Mouse (Mus musculus) erythroblast, embryonic 14.5 days (primary cell): ENCODE data around the gene Prdm16. TPM values are rescaled to one million over a fixed set of nuclear protein-coding genes. Genes with fewer than 3 reads are reported as not detected.

ENCODE experiments used
- H3K27me3 ChIP-seq: 2 replicates; pipeline ENCODE4 v1.6.1; 2012; ENCODE audit warnings: inconsistent platforms; ENCODE audit not compliant: control insufficient read depth
- H3K36me3 ChIP-seq: 2 replicates; pipeline ENCODE4 v1.6.1; 2012; ENCODE audit warnings: mild to moderate bottlenecking, inconsistent platforms; ENCODE audit not compliant: control insufficient read depth
- H3K4me1 ChIP-seq: 2 replicates; pipeline ENCODE4 v1.6.1; 2012; ENCODE audit warnings: inconsistent platforms; ENCODE audit not compliant: control insufficient read depth
- H3K4me3 ChIP-seq: replicated peaks from 2 replicates; pipeline ENCODE3; 2012; ENCODE audit warnings: moderate library complexity, mild to moderate bottlenecking, inconsistent platforms
- H3K9me3 ChIP-seq: 2 replicates; pipeline ENCODE4 v1.6.1; 2012; ENCODE audit warnings: low read length, inconsistent platforms, mixed read lengths; ENCODE audit not compliant: control insufficient read depth
- GATA1 ChIP-seq: IDR thresholded peaks from 2 replicates; pipeline ENCODE4 v1.6.1; 2012; ENCODE audit warnings: low read length, inconsistent platforms, mixed read lengths
- TAL1 ChIP-seq: IDR thresholded peaks from 3 replicates; pipeline ENCODE4 v1.6.1; 2012; ENCODE audit warnings: low read length, inconsistent platforms, mixed read lengths
- polyA plus RNA-seq: library from polyadenylated mRNA; stranded (reverse); fragments of >175 nt; gene quantifications from 2 replicates; pipeline ENCODE4 v1.2.3, GENCODE M21; 2012

The Prdm16 gene
- polyA plus RNA-seq, 1 experiment = 0.12 TPM

DNA sequence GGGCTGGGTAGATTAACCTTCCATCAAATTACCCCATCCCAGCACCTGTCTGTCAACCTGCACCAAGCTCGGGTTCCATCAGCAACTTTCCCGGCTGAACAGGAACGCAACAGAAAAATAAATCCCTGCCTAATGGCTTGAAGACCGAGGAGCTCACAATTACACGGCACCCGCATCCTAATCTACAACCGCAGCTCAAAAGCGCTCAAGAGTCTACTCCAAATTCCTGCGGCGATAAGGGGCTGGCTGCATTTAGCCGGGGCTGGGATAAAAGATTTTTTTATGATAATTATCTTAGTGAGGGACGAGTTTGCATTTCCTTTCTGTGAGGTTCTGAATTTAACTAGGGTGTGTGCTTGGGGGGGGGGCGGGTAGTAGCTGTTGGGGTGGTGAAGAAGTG lies 284.4 kb downstream of the Prdm16 start:
- Histone ChIP-seq H3K4me1 (no peaks in the 10 kb centered on the region), H3K4me3 (no peak overlapping the region), H3K9me3 (no peaks in the 10 kb centered on the region), H3K36me3 (no peaks in the 10 kb centered on the region), H3K27me3 (no peaks in the 10 kb centered on the region)
- TF ChIP-seq TAL1 = no peak
- TF ChIP-seq GATA1 = no peak

DNA sequence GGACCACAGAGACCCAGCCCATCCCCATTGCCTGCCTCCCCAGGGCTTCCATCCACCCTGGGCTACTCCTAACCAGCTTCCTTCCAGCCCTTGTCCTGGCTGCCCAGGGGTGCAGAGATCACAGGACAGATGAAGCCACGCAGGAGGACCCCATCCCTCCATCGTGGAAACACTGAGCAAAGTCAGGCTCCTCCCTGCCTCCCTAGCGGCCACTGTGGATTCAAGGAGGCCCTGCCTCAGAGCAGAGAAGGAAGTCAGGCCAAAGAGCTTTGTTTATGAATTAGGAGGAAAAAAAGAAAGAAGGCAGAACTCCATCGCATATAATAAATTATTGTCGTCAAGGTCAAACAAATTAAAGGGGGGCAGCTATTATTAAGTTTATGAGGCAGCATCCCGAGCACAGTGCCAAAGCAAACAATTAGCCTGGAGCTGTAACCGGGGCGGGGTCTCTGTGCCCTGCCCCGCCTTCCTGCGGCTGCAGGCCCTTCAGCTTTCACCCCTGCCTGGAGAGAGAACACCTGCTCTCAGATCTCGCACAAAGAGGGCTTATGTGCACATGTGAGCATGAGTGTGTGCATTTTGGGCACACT lies 288.4 kb downstream of the Prdm16 start:
- no peaks in the 10 kb centered on the region for H3K4me1 ChIP-seq
- no peaks in the 10 kb centered on the region for H3K27me3 ChIP-seq
- no peaks in the 10 kb centered on the region; the same call in 1 of the 2 replicates for H3K36me3 ChIP-seq
- H3K9me3 ChIP-seq = no peaks in the 10 kb centered on the region; the same call in 1 of the 2 replicates
- TF ChIP-seq TAL1 = no peak
- TF ChIP-seq GATA1 = no peak
- H3K4me3 ChIP-seq = no peak overlapping the region

DNA sequence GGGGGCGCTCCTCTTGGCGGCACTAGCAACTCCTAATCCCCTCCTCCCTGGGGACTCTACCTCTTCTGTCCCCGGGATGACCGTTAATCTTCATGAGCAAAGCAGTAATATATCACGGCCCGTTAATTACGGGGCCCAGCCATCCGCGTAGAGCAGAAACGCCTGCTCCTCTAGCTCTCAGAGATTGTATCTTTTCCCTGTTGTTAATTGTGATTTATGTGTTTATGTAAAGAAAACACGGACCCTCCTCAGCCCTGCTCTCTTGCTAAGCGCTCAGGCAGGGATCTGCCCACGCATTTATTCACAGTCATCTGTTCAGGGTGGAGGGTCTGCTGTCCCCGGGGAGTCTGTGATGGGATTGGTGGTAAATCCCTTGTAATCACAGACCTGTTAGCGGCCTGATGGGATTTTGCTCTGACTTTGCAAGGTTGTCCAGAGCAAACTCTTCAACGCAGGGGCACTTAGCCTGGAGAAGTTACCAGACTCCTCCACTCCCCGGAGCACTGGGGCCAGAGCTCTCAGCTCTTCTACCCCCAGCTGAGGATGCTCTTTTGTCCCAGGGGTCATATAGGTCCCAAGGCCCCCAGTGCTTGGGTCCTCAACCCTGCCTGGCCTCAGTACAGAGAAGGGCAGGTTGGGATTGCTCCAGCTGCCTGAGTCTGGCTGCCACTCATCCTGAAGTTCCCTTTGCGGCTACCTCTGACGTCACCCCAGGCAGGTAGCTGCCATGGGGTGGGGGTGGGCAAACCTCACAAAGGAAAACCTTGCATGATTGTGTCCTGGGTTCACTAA lies 289.7 kb downstream of the Prdm16 start:
- peaks cover 7% of the 10 kb centered on the region for H3K9me3 ChIP-seq
- no peaks in the 10 kb centered on the region for H3K27me3 ChIP-seq
- no peaks in the 10 kb centered on the region; the same call in 1 of the 2 replicates for H3K36me3 ChIP-seq

DNA sequence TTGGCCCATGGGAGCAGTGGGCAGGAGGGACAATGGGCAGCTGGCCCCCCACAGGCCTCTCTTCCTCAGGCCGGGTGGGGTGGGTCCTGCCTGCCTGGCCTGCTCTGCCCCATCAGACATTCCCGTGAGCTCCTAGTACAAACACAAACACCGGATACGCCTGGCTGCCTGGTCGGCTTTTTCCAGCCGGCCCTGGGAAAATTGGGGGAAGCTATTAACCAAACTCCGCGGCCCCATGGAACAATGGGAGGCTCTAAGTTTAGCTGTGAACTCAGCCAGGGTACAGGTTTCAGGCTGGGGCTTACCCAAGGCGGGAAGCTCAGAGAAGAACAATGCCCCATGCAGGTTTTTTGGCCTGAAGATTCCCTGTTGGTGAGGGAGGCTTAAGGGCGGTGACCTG lies 300.0 kb downstream of the Prdm16 start:
- no peaks in the 10 kb centered on the region; the same call in 1 of the 2 replicates for H3K36me3 ChIP-seq
- peaks cover 2% of the 10 kb centered on the region for H3K9me3 ChIP-seq
- TF ChIP-seq TAL1 (no peak), GATA1 (no peak)

More for the DNA sequence above, 289.7 kb downstream of the Prdm16 start:
- Histone ChIP-seq H3K4me3 (no peak overlapping the region), H3K4me1 (no peaks in the 10 kb centered on the region)
- TF ChIP-seq GATA1 (no peak), TAL1 (no peak)

DNA sequence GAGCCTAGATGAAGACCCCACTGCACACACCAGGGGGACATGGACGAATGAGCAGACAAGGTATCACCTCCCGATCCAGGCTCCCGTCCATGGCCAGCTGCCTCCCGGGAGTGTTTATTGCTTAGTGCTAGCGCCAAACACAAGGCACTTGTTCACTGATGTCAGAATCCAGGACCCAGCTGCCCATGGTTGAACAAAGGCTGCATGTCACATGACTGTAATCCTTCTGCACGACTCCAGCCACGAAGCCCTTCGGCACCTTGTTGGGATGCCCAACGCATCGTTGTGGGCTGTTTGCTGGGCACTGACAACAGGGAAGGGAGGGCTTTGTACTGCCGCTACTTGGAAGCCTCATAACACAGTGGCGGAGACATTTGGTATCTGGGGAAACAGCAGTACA lies 300.9 kb downstream of the Prdm16 start, which contains the start of gene B230104I21Rik:
TSS of gene B230104I21Rik (plus strand) at position 367 of the 400 bp plus-strand sequence.
- H3K36me3 ChIP-seq = no peaks in the 10 kb centered on the region; the same call in 1 of the 2 replicates
- no peaks in the 10 kb centered on the region for H3K4me1 ChIP-seq
- H3K4me3 ChIP-seq = no peak within 1 kb of the TSS
- no peaks in the 10 kb centered on the region for H3K27me3 ChIP-seq
- no peaks in the 10 kb centered on the region; the same call in 1 of the 2 replicates for H3K9me3 ChIP-seq
- TF ChIP-seq TAL1 (no peak), GATA1 (no peak)

More for the DNA sequence above, 300.0 kb downstream of the Prdm16 start:
- H3K4me1 ChIP-seq = no peaks in the 10 kb centered on the region
- no peaks in the 10 kb centered on the region for H3K27me3 ChIP-seq
- H3K4me3 ChIP-seq = no peak overlapping the region

DNA sequence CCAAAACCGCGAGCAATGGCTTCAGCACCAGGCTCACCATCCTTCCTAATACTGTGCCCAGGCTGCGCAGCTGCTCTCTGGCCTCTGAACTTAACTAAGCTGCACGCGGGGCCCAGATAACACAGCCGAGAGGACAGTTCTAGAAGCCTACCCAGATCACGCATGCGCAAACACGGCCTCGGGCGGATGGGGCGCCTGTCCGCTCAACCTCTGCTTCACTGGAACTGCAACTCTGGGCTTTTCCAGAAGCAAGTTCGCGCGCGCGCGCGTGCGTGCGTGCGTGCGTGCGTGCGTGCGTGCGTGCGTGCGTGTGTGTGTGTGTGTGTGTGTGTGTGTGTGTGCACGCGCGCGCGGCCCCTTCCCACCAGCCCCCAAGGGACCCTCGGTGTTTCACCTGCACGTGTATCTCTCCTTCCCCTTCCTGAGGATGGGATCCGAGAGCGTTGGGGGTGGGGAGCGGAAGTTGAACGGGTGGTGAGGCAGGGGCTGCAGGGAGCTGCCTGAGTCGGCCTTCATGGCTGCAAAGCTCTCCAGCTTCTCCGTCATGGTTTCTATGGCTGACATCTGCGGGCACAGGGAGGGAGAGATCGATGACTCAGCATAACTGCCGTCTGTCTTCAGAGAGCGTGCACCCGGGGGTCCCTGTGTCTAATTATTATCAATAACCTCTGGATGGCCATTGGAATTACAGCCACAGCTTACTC lies 301.8 kb downstream of the Prdm16 start:
- H3K4me3 ChIP-seq = no peak overlapping the region
- H3K27me3 ChIP-seq = no peaks in the 10 kb centered on the region
- no peak for TF ChIP-seq GATA1
- no peak for TF ChIP-seq TAL1
- H3K36me3 ChIP-seq = no peaks in the 10 kb centered on the region
- H3K4me1 ChIP-seq = no peaks in the 10 kb centered on the region
- no peaks in the 10 kb centered on the region for H3K9me3 ChIP-seq

DNA sequence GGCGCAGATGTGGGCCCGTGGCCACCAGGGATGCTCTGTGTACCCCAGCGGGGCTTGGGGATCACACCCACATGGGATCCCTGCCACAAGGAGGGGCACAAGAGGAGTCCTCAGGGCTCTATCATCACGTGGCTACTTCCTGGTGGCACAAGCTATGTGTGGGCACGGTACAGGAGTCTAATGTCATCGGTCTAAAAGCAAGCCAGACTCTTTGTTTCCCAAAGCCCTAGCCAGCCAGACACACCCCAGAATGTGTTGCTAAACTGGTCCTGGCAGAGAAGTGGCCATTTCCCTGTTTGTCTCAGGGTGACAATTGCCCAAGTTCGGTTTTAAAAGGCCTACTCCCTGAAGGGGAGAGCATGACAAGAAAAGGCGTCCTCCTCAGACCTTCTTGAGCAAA lies 303.4 kb downstream of the Prdm16 start:
- Histone ChIP-seq H3K4me1 (peaks cover 4% of the 10 kb centered on the region), H3K4me3 (no peak overlapping the region), H3K9me3 (no peaks in the 10 kb centered on the region), H3K36me3 (no peaks in the 10 kb centered on the region), H3K27me3 (no peaks in the 10 kb centered on the region)
- TF ChIP-seq GATA1 = no peak
- no peak for TF ChIP-seq TAL1

DNA sequence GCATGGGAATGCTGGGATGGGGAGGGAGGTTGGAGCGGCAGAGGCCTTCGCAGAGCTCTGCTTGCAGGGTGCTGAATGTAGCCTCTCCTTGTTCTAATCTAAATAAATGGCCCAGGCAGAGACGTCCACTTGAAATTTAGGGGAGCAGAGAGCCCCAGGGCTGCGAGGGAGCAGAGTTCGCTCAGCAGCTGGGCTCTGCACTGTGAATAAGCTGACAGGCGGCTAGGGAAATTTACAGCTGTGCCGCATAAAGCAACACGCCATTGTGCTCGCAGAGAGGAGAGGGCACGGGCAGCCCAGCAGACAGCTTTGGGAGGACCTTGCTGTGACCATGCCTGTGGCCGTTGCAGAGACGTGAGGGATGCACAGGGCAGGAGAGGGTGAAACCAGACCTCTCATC lies 305.4 kb downstream of the Prdm16 start:
- H3K4me1 ChIP-seq = peaks cover 5% of the 10 kb centered on the region
- TF ChIP-seq GATA1 = no peak
- TF ChIP-seq TAL1 = no peak
- H3K4me3 ChIP-seq = no peak overlapping the region
- H3K27me3 ChIP-seq = no peaks in the 10 kb centered on the region
- no peaks in the 10 kb centered on the region for H3K9me3 ChIP-seq
- no peaks in the 10 kb centered on the region for H3K36me3 ChIP-seq

DNA sequence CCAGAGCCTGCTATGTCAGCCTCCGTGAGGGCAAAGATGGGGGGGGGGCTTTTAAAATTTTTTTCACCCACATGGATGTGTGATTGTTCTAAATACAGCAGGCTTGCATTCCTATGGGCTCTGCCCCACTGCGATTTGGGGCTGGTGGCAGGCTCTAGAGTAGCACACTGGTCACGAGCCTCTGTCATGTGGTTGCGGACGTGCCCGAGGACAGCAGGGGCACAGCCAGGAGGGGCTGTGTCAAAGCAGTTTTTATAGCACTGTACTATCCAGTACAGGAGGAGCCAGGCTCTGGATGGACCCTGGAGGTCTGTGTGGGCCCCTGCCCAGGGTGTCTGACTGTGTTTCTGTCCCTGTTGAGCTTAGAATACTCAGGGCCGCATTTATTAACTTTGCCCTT lies 306.7 kb downstream of the Prdm16 start:
- Histone ChIP-seq H3K9me3 (no peaks in the 10 kb centered on the region), H3K4me3 (no peak overlapping the region), H3K36me3 (no peaks in the 10 kb centered on the region), H3K27me3 (no peaks in the 10 kb centered on the region), H3K4me1 (peaks cover 5% of the 10 kb centered on the region)
- TF ChIP-seq TAL1 = no peak
